Mouse (Mus musculus): Measurements from ENCODE around the gene Dapk2.

The Dapk2 gene

DNA sequence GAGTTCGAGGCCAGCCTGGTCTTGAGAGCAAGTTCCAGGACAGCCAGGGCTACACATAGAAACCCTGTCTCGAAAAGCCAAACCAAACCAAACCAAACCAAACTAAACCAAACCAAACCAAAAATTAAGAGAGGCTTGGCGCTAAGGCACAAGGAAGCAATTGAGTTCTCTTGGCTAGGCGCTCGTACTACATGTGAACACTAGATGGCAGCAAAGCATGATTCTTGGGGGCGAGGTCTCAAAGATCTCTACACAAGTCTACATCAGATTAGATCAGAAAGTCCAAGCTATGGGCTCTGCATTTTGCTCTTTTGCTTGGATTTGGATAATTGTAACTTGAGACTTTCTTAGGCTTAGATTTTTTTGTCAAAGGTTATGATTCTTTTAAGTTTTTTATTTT lies 13.8 kb upstream of the Dapk2 start:
- DNase-seq = peak; percentile 59

DNA sequence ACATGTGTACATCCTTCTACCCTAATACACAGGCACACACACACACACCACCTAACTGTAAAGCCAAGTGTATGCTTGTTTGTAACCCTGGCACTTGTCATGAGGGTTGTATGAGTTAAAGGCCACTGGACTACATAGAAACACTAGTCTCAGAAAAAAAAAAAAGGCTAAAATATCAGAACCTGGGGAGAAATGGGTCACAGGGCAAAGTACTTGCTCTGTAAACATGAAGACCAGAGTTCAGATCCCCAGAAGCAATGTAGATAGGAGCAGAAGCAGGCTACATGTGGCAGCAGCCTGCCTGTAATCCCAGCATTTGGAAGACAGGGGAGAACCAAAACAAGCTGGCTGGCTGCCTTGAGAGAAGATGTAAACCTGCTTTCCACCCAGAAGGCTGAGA lies 11.9 kb upstream of the Dapk2 start:
- no peak for DNase-seq

DNA sequence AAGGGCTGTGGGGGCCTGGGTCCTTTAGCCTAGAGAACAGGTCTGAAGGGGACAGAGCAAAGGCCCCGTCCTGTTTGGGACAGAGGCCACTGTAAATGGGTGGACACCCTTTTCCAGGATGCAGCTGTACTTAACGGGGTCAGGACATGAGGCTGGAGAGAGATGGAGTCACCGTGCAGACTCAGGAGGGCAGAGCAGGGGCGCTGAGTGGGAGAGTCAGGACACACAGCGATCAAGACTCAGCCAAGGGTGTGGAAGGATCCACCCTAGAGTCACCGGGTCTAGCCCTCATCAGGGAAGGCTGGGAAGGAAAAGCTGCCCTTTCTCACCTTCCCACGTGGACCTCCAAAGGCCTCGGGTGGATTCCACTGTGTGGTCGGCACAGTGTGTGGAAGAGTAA lies 6.0 kb upstream of the Dapk2 start:
- DNase-seq = no peak

DNA sequence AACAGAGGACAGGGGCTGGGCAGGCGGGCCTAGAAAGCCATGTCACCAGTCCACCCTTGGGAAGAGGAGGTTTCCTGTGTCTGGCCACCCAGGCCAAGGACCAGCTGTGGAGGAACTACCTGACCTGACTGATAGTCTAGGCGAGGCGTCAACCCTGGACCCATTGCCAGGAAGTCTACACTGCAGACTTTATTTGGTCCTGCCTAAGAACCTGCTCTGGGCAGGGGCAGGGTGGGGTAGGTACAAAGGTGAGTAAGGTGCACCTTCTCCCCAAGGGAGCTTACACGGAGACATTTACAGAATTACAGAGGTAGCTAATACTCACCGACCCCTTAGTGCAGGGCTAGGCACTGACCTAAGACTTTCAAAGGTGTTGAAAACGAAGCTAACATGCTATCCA lies 4.4 kb upstream of the Dapk2 start:
- no peak for DNase-seq

DNA sequence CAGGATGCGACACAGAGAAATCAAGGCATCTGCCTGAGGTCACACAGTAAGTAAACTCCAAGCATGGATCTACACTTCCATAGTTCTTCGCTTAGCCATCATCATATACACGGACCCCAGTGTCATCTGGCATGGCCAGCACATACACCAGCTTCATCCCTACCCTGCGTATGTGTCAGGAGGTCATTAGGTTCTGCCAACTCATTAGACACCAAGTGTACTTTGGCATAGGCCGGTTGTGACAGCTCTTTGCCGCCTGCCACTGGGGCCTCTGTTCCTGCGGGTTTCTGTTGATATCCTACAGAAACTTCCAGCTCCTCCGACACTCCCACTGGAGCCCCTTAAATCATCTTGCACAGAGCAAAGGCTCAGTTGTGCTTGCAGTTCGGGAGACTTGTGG lies 4.0 kb upstream of the Dapk2 start:
- no peak for DNase-seq

DNA sequence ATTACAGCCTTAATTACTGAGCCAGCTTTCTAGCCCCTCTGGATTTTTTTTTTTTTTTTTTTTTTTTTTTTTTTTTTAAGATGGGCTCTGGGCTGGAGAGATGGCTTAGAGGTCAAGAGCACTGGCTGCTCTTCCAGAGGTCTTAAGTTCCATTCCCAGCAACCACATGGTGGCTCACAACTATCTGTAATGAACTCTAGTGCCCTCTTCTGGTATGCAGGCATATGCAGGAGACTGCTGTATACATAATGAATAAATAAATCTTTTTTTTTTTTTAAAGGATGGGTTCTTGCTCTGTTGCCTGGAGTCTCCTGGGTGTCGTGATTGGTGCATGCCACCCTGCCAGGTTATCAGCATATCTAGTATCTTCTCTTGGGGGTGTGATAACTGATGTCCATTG lies 2.5 kb upstream of the Dapk2 start:
- DNase-seq = no peak

DNA sequence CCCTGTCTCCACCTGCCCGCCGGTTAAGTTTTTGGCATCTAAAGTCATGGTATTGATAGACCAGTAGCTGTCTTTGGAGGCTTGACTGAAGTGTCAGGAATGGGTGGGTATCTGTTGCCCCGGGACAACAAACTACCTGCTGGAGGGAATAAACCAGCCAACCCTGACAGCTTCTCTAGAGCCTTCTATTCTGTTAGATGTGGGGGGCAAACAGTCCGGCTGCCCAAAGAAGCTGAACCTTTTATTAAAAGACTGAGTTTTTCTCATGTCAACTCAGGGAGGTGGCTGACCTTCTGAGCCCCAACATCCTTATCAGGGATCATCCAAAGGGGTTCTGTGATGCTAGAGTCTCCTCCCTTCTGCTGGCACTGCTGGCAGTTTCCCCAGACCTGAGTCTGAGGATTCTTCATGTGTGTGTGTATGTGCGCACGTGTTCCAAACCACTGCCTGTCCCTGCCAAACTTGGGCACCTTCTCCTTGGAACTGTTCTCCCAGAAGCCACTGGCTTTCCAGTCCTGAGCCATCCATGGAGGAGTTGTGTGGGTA lies 935 bp downstream of the Dapk2 start:
- no peak for DNase-seq

DNA sequence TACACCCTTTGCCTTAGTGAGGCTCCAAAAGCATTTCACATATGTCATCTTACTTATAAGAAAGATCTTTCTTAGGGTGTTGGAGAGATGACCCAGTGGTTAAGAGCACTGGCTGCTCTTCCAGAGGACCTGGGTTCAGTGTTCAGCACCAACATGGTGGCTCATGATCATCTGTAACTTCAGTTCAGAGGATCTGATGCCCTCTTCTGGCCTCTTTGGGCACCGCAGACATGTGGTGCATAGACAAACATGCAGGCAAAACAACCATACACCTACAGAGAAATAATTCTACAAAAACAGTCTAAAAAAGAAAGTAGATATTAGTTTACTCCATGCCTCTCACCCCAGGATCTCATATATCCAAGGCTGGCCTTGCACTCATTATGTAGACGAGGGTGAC lies 2.1 kb downstream of the Dapk2 start:
- no peak for DNase-seq

DNA sequence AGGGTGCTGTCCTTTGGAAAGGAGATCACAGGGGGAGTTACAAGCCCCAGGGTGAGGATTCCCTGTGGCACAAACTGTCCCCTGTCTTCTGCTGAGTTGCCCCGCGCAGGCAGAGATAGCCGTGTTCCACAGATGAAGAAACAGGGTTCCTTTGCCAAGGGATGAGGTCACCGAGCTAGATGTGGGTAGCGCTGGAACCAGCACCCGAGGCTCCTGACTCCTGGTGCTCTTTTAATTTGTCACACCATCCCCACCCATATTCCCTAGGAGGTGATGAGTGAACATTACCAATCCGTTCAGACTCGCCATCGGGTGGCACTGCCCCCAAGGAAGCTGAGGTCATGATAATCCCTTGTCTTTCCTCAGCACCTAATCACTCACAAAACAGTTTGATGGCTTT lies 5.0 kb downstream of the Dapk2 start:
- no peak for DNase-seq

DNA sequence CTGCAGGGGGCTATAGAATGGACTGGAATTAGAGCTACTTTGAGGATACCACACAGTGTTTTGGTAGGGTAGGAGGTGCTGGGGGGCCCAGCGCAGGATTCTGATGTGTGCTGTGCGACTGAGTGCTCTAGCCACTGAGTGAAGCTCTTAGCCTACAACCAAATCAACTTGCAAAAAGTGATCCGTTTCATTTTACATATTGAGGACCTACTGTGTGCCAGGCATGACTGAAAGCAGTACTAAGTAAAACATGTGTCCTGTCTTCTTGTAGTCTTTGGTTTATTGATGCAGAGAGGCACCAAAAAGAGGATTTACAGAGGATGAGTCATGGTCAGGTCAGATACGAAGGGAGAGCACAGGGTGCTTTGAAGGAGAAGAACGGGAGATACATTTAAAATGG lies 9.2 kb downstream of the Dapk2 start:
- DNase-seq = no peak

DNA sequence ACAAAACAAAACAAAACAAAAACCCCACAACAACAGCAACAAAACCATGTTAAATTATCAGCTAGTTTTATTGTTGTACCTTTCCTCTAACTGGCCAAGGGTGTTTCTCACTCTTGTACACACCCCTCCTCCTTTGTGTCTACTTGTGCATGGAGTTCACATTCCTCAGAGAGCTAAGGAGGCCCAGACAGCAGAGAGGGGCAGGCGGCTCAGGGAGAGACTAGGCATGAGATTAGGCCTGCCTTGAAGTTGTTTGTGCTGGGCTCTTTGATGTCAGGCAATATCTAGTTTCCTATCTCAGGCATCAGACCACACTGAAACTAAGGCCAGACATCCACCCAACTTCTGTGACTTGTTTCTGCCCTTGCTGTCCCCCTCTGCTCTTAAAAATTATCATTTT lies 10.2 kb downstream of the Dapk2 start:
- DNase-seq = no peak

DNA sequence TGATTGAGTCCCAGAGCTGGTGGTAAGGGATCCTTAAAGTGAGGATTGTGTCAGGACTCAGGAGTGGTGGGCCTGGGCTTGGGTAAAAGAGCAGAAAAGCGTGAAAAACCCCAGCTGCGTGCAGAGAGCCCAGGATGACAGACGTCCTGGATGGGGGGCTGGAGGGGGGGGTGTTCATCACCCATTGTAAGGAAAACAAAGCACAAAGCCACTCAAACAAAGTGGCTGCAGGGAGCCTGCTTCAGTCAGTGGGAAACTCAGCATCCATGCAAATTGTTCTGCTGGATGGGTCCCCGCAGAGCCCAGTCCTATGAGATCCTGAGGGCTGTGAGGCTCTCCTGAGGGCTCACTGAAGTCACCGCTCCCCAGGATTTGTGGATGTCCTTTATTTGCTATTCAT lies 12.5 kb downstream of the Dapk2 start:
- DNase-seq = no peak

DNA sequence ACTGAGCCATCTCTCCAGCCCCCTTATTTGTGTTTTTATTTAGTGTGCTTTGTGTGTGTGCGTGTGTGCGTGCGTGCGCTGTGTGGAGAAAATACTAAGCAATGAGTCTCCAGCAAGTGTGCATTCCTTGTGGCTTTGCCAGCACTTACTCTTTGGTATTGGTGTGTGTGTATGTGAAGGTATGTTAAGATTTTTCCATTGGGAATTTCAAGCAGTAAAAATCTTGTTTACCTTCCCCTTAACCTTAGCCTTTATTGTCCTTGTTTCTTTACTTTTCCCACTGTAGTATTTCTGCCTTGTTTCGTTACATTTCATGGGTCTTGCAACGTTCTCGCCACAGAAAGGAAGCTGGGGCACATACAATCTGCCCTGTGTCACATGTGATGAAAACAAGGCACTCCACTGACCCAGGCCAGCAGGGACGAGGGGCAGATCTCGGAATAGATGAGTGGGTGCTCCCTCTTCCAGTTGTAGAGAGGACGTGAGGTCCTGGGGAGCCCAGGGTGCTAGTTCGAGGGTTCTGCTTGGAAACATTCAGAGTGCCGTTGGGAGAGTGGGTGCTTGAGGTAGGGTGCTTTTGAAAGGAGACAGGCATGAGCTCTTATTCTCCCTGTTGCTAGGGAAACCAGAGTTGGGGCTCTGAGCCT lies 13.4 kb downstream of the Dapk2 start:
- DNase-seq = no peak

DNA sequence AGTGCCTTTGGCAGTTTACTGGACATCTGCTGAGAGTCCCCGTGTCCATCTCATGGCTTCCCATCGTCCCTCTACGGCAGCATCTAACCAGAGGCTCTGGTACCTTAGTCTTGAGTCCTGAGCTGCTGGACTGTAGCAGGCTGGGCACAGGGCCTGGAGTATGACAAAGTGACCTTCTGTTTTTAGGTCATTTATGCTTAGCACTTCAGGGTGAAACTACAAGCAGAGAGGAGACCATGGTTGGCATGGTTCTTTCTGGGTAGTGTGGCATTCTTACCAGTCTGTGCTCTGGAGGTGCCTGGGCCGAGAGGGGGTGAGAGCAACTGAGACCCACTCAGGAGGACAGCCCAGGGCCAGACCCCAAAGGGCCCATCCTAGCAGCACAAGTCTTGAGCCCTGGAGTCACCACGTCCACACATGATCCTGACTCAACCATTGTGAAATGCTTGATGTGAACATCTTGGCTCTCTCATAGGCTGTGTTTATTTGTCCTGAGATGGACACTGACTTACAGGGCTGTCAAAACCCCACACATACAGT lies 15.4 kb downstream of the Dapk2 start:
- DNase-seq = no peak

DNA sequence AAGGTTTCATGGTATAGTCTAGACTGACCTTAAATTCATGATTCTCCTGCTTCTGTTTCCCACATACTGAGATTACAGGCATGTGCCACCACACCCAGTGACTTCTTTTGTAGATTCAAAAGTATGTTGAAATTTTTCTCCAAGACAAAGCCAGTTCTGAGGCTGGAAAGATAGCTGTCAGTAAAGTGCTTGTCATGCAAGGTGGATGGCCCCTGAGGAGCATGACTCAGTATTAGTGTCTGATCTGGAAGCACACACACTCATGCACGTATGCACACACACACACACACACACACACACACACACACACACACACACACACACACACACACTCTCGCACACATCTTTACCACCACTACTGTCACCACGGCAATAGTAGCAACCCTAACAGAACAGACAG lies 17.0 kb downstream of the Dapk2 start:
- DNase-seq = no peak

DNA sequence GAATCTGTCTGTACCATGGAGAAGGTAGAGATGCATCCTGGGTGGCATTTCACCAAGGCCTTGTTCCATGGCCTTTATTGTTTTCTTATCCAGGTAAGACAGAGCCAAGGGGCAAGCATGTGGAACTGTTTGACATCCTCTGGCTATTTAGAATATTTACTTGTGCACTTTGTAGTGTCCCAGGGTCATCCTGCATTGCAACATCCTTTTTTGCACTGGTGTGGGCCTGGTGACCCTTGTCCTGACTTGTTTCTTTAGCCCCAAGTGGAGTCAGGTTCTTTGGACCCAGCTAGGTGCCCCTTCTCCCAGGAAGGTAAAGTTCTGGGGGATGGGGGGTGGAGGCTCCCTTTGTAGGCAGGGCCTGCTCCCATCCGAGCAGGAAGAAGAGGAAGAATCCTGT lies 20.0 kb downstream of the Dapk2 start:
- DNase-seq = no peak

DNA sequence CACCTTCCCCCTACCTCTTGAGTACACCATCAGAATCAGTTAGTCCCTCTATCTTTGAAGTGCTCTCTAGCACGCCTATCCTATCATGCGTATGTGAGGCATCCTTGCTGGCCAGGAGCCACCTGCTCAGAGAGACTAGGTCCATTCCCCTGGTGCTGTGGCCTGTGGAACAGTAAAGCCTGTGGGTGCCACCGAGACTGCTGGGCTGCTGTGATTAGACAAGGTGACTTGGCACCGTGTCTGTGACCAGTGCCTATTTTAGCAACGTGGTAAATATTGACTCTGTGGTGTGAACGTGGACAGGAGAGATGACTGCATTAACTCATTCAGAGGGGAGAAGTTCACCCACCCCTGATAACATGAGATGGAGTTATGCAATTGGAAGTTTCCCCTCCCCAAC lies 21.8 kb downstream of the Dapk2 start:
- DNase-seq = no peak

DNA sequence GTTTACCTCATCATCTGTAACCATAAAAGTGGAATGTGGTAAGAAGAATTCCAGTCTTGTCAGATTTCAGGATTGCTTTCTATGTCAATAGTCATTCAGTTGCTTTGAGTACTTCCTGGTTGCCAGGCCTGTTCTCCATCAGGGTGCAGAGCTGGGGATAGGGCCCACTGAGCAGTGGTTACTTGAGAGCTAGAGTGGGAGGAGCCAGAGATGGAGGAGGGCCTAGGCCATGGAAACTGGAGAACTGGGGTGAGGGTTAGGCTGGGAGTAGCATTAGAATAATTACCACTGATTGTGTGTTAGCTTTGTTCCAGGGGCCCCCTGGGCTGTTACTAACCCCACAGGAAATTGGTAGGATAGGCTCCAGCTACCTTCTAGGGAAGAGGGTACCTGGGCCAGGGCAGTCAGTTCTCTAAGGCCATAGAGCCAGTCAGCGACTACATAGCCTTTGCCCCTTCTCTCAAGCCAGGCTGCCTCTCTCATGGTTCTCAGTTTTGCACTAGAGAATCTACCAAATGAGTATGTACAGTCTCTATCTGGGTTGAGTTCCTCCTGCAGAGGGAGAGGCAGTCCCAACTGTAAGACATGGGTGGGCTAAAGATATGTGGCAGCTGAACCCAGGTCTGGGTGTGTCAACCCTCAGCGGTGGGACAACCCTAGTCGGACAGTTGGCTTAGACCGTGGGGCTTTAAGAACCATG lies 23.3 kb downstream of the Dapk2 start:
- no peak for DNase-seq

DNA sequence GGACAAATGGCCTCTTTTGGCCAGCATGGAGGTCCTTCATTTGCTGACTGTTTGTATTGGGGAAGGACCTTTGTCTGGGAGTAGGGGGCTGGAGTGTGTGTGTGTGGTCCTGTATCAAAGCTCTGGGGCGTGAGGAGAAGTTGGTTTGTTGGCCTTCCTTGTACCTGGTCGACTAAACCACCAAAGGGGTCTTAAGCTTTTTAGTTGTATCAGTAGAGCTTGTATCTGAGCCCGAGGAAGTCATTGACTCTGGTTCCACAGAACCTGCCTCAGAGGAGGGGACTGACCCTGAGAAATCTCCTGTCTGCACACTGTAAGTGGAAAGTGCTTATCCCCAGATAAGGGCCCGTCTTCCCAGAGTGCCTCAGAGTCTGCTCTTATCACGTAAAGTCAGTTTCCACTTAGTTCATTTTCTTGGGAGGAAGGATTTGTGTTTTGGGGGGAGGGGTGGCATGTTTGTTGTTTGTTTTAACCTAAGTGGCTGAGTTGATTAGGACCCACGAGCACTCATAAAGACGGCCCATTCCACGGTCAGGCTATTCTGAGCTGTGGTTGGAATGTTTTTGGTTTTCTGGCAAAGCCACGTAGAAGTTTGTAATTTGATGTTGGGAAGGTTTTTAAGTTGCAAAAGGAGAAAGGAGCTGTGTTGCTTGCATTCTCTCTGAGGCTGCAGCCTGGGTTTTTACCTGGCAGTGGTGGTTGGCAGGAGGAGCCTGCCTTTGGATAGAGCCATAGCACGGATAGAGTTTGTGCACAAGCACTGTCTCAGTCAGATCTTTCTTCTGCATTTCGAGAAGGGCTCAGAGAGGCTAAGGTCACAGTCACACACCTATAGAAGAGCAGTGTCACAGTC lies 24.0 kb downstream of the Dapk2 start:
- no peak for DNase-seq

DNA sequence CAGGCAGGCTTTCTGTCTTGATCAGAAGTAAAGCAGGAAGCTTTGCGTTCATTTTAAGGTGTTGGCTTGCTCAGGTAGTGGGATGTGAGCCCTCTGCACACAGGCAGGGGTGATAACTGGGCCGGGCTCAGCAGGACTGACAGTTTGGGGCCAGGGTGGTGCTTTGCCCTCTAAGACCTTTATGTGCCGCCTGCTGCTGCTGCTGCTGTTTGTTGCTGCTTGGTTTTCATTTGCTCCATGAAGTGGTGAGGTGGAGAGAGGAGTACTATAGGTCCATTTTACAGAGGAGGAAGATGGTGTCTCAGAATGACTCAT lies 24.6 kb downstream of the Dapk2 start:
- no peak for DNase-seq

DNA sequence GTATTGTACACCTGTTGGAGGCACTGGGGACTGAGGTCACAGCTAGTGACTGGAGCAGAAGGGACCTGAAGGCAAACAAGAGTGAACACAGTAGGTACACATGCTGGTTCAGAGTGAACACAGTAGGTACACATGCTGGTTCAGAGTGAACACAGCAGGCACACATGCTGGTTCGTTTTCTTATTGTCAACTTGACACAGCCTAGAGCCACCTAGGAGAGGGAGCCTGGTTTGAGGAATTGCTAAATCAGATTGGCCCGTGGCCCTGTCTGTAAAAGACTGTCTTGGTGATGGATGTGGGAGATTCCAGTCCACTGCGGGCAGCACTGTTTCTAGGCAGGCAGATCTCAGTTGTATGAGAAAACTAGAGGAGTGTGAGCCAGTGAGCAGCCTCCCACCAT lies 25.0 kb downstream of the Dapk2 start:
- no peak for DNase-seq

DNA sequence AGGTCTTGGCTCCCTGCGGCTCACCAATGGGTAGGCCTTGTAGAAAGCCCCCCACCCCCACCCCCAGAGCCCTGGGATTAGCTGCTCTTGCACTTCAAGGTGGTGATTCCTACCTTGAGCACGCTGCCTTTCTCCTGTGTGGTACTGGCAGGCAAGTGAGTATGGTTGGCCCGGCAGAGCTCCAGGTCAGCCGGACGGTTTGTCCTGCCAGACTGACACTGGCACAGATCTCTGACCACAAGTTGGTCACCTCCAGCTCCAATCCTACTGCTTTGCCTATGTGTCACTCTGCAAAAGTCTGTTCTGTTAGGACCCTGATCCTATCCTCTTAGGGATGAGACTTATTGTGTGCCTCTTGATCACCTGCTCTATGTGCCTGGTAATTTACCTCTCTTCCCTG lies 26.5 kb downstream of the Dapk2 start:
- DNase-seq = no peak

DNA sequence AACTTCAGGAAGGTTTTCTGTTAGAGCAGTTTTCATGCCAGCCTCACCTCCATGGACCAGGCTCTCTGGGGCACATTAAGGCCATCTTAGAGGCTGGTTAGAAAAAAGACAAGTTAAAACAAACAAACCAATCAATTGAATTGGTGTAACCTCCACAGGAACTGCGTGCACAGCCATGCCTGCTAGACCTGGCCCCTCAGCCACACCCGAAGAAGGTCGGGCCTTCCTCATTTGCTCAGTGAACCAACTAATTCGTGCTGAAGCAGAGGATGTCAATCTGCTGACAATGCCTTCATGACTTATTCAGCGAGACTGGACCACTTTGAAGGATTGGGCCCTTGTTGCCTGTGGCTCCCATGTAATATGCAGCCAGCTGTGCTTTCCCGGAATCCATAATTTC lies 28.4 kb downstream of the Dapk2 start:
- DNase-seq = no peak

DNA sequence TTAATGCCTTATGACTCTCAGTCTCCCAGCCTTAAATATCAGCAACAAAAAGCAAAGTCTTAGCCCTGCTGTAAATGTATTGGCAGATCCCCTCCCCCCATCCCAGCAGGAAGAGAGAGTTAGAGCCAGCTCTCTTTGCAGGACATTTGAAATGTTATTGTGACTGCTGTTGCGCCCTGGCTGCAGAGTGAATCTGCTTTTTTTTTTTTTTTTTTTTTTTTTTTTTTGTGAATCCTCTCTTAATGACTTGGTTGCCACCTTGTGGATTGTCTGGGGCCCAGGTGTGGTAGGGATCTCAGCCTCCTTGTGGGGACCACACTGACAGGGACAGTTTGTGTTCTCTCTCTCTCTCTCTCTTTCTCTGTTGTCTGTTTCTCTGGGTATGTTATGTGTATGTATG lies 31.0 kb downstream of the Dapk2 start:
- no peak for DNase-seq

Data from right cerebral cortex, postnatal 4 days (tissue).